Comparison of ENCODE assay signal across 8 mouse cellular contexts in the genomic region with DNA sequence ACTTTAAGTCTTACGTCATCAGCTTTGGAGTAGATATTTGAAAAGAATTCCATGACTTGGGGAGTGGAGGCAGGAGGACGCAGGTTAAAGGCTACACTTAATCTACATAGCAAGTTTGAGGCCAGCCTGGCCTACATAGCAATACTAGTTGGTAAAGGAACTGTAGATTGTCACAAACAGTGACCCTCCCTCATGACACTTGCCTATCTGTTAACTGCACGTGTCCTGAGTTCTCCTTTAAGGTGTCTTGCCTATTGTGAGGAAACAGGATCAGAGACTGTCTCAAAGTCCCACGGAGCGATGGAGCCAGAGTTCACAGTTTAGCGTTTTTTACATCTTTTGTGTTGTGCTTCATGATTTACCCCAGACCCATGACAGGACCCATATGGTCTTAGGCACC. TPM values are rescaled to one million over a fixed set of nuclear protein-coding genes. Genes with fewer than 3 reads are reported as not detected.
A peak's percentile ranks its signal among the peaks of the same experiment; 100 is the strongest.
DNase-seq lines count a peak whose midpoint lies in the region; ATAC-seq and TF ChIP-seq lines count a peak whose summit lies in the region.

No protein-coding gene starts in this region.

- peak overlapping the region; percentile 66; the same call in 1 of the 2 replicates for H3K4me2 ChIP-seq in forebrain, embryonic 13.5 days
- H3K4me2 ChIP-seq in liver, embryonic 14.5 days (ENCODE audit: low read depth): peak overlapping the region; percentile 73

- no peaks in the 10 kb centered on the region for H3K9me3 ChIP-seq in forebrain, embryonic 13.5 days (replicated peaks)
- H3K9me3 ChIP-seq in liver, embryonic 14.5 days (ENCODE audit: control insufficient read depth, low read length): no peaks in the 10 kb centered on the region

- no peaks in the 10 kb centered on the region for H3K36me3 ChIP-seq in C2C12 (ENCODE audit: control insufficient read depth, insufficient read depth)
- no peaks in the 10 kb centered on the region for H3K36me3 ChIP-seq in forebrain, embryonic 13.5 days (ENCODE audit: poor library complexity, severe bottlenecking)
- H3K36me3 ChIP-seq in liver, embryonic 14.5 days (replicated peaks; ENCODE audit: control insufficient read depth, insufficient read depth, low read depth): no peaks in the 10 kb centered on the region

- H3K79me2 ChIP-seq in C2C12 (ENCODE audit: control insufficient read depth, insufficient read depth): no peaks in the 10 kb centered on the region

- no peak for ATAC-seq in forebrain, embryonic 13.5 days
- ATAC-seq in liver, embryonic 14.5 days (ENCODE audit: insufficient read depth): no peak

- TF ChIP-seq EP300 in liver, embryonic 14.5 days (IDR thresholded peaks at IDR 0.05; ENCODE audit: low read depth): no peak

- no peak overlapping the region for H3ac ChIP-seq in C2C12 (ENCODE audit: control insufficient read depth, insufficient read length, low read depth)

- no peak for TF ChIP-seq CTCF in gastrocnemius, adult 2 months (IDR thresholded peaks at IDR 0.05)
- TF ChIP-seq CTCF in C2C12 (IDR thresholded peaks at IDR 0.05; ENCODE audit: control insufficient read depth, insufficient read depth, insufficient read length): no peak
- TF ChIP-seq CTCF in liver, embryonic 14.5 days (IDR thresholded peaks at IDR 0.05; ENCODE audit: low read depth): no peak

- peaks cover 9% of the 10 kb centered on the region; the same call in 1 of the 2 replicates for H3K4me1 ChIP-seq in forebrain, embryonic 13.5 days
- peaks cover 32 to 33% of the 10 kb centered on the region in 2 experiments for H3K4me1 ChIP-seq in liver, embryonic 14.5 days (replicated peaks; ENCODE audit: control insufficient read depth in 2 of 2, insufficient read depth in 2 of 2, low read length in 1 of 2)

- no peak overlapping the region for H3K9ac ChIP-seq in forebrain, embryonic 13.5 days
- peak overlapping the region; percentile 84 for H3K9ac ChIP-seq in liver, embryonic 14.5 days (replicated peaks)

- 79% methylated on average over 6 of the region's 6 CpGs for WGBS in forebrain, embryonic 13.5 days
- WGBS in liver, embryonic 14.5 days (ENCODE audit: insufficient replicate concordance): 48% methylated on average over 6 of the region's 6 CpGs

- peak overlapping the region; percentile 95 for H3K4me3 ChIP-seq in gastrocnemius, adult 2 months
- peak overlapping the region; percentile 52 for H3K4me3 ChIP-seq in C2C12 (ENCODE audit: insufficient read depth, poor library complexity, severe bottlenecking)
- peak overlapping the region; percentile 64 for H3K4me3 ChIP-seq in forebrain, embryonic 13.5 days
- H3K4me3 ChIP-seq in liver, embryonic 14.5 days (ENCODE audit: insufficient read depth in 1 of 2, low read depth in 2 of 2, low read length in 2 of 2): peak overlapping the region; percentile 72 to 89

- DNase-seq in gastrocnemius, adult 2 months: no peak
- DNase-seq in gastrocnemius, postnatal 14 days: no peak
- DNase-seq in liver, embryonic 14.5 days (ENCODE audit: low read depth in 3 of 3, low spot score in 3 of 3): peak in 1 of 3 experiments; percentile 33
- DNase-seq in thymus, adult 18-20 months: no peak
- no peak for DNase-seq in right cerebral cortex, postnatal 25 days
- DNase-seq in frontal cortex, postnatal 10 days (ENCODE audit: low spot score in 2 of 2): no peak

- H3K27ac ChIP-seq in gastrocnemius, adult 2 months: no peak overlapping the region; the same call in 1 of the 2 replicates
- no peak overlapping the region for H3K27ac ChIP-seq in forebrain, embryonic 13.5 days
- peak overlapping the region; percentile 75 for H3K27ac ChIP-seq in liver, embryonic 14.5 days

- H3K27me3 ChIP-seq in C2C12 (ENCODE audit: control insufficient read depth, insufficient read depth, insufficient read length): no peaks in the 10 kb centered on the region
- H3K27me3 ChIP-seq in forebrain, embryonic 13.5 days: peaks cover 2% of the 10 kb centered on the region; the same call in 1 of the 2 replicates
- H3K27me3 ChIP-seq in liver, embryonic 14.5 days (ENCODE audit: control insufficient read depth, insufficient read depth, low read length): no peaks in the 10 kb centered on the region

- H3K79me3 ChIP-seq in C2C12 (ENCODE audit: low read depth): no peaks in the 10 kb centered on the region

- intact Hi-C loops in gastrocnemius, adult 2 months (cut with DNase I): no loop called here
- intact Hi-C loops in gastrocnemius, postnatal 14 days (cut with DNase I; ENCODE audit: low total_unique reads): no loop called here

TF ChIP-seq in C2C12, 6 proteins besides CTCF, POLR2A, EP300 and RAD21:
- TF ChIP-seq FOSL1 (IDR thresholded peaks at IDR 0.05; ENCODE audit: insufficient read depth, low read length, poor library complexity, severe bottlenecking) (no peak), USF1 (IDR thresholded peaks at IDR 0.05; ENCODE audit: low read depth) (no peak), MAX (IDR thresholded peaks at IDR 0.05) (no peak), MYOG (IDR thresholded peaks at IDR 0.05; ENCODE audit: control insufficient read depth, extremely low read depth, insufficient read length) (no peak), CEBPB (IDR thresholded peaks at IDR 0.05; ENCODE audit: low read depth) (no peak), MYOD1 (IDR thresholded peaks at IDR 0.05; ENCODE audit: control insufficient read depth, insufficient read length, low read depth) (no peak)

RNA-seq across cellular contexts. Expression of a gene that starts 0.7 kb away (rescaled TPM):
- total RNA-seq in gastrocnemius, adult 2 months (2021): 10 to 100 TPM; 52.3 to 68.4 TPM
- total RNA-seq in gastrocnemius, postnatal 14 days (2021): 10 to 100 TPM; 68.1 to 80.2 TPM
- 5.2 TPM for polyA plus RNA-seq in C2C12 (2012; fragmentation: generic; extraction: Trizol)
- 21.0 and 22.9 TPM in 2 replicates for polyA plus RNA-seq in forebrain, embryonic 13.5 days (2015; fragmentation: Nextera tagmentation; extraction: Ambion mirVana)
- 10.0 and 15.6 TPM in 2 replicates for polyA plus RNA-seq in liver, embryonic 14.5 days (2012; rRNA removed)
- polyA plus RNA-seq in liver, embryonic 14.5 days (2014; fragmentation: Nextera tagmentation; extraction: Ambion mirVana): 28.9 and 29.4 TPM in 2 replicates
